Mouse (Mus musculus) embryo, embryonic 11.5 days (tissue): ENCODE measurements at regions not wholly inside any gene's neighbourhood (a gene's known extent, or its start where the extent isn't known, plus 50 kb on each side); places are given as distances from the start of the nearest gene placed in this dataset.

ENCODE experiments used
- DNase-seq: peaks from one replicate; pipeline ENCODE4 v3.0.0-alpha.2; 2012; ENCODE audit warnings: low read depth, low spot score

DNA sequence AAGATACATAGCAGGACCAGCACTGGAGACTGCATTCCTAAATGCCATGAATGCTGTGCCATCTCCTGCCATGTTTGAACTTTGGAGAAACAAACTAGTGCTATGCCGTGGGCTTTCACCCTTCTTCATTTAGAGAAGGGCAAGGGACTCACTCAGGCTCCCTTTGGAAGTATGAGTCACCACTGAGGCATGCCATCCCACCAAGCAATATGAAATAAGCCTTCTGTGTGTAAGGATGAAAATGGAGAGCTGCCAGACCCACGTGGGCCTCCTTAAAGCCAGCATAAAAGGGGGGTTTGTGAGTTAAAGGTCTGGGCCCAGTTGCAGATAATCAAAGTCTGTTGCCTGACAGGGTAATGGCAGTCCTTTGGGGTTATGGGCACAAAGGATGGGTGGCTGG, 159.0 kb downstream of the H2al1j start:
- DNase-seq: no peak

DNA sequence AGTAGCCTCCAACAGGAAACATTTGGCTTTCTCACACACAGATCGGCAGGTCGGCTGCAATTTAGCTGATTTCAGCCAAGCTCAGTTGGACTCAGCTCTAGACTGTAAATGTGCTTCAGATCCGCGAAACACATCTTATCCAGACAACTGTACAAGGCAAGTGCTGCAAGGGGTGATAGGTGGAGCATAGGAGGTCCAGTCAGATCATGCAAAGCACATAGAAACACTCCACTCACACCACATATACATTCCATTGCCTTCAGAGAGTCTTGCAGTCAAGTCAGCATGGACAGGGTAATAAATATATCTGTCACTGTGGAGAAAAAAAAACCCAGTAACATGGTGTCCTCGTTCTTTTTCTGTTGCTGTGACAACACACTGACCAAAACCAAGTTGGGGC, 160.3 kb downstream of the H2al1j start:
- DNase-seq: no peak

DNA sequence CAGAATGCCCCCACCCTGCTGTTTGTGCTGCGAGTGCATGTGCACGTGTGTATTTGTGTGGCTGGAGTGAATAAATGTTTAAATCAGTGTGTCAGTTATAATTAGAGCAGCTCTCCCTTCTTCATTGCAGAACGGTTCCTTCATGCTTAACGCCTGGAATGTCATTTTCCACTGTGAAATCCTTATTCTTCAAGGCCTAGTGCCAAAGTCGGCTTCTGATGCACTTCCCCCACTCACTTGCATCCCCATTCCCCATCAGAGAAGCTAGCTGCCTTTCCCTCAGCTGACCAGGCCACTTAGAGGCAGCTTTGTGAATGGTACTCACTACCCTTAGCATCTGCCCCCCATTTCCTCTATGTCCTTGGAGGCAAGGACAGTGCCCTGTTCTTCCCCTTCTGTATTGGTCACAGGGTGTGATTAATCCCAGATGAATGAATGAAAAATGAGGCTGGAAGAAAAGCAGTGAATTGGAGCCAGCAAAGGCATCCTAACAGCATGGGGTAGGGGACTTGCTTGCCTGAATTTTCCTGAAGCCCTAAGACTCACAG, 162.6 kb downstream of the H2al1j start:
- DNase-seq: no peak

DNA sequence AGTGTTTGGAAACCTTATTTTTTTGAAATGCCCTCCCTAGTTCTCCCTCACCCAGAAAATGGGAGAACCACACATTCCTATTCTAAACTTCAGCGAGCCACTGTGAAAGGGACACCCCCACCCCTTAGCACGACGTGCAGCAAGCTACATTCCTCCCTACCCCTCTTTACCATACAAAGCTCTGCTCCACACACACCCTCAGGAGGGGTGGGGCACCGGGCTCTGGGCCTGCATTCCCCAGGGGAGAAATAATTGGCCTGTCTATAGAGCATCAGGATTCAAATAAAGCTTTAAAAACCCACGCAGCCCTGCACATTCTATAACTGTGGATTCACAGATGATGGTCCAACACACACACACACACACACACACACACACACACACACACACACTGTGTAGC, 163.6 kb downstream of the H2al1j start:
- no peak for DNase-seq

DNA sequence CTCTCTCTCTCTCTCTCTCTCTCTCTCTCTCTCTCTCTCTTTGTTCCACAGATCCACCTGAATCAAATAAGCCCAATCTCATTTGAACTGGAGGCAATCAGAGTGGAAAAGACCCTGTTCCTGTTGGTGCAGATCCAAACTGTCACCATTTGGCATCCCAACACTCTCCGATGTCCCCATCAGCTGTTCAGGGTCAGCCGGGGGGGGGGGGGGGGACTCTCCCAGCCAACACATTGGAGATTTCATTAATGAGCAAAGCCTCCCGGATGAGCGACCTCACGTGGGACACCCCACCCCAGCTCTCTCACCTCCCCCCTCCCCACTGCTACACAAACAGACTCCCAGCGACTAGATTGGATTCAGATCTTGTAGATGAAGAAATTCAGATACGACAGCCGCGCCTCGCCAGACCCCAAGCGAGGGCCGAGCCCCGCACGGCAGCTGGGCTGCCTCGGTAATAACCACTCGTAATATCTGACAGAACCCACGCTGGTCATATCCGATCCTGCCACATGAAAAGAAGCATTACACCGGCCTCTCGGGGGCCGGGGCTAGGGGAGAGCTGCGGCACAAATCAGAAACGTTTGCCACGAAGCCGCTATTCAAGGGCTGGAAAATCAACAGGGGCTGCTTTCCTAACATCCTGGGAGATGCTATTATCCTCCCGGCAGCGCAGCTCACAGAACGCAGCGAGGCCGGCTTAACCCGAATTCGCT, 164.2 kb downstream of the H2al1j start:
- DNase-seq: no peak

DNA sequence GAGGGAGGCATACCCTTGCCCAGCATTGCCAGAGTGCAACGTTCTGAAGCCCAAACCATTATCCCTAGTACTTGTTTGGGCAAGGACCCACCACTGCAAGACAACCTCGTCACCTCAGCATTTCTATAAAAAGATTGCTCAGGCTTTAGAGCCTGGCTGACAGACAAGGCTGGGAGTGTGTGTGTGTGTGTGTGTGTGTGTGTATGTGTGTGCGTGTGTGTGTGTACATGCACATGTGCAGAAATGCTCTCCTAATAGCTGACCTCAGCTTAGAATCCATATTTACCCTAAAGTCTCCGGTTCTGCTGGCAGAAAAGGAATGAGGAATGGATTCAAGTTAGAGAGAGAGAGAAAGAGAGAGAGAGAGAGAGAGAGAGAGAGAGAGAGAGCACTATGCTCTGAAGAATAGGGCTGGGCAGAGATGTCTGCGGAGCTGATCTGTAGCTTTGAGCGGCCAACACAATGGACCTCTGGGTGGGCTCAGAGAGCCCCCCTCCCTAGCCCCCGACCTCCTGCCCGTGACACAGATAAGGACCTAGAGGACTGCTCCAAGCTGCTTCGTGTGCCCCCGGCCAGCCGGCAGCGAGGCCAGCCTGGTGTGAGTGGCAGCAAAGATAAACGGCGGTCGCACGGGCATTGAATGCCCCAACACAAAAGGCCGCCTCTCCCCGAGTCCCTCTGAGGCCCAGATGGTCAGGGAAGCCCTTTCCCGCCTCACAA, 166.1 kb downstream of the H2al1j start:
- DNase-seq: no peak

DNA sequence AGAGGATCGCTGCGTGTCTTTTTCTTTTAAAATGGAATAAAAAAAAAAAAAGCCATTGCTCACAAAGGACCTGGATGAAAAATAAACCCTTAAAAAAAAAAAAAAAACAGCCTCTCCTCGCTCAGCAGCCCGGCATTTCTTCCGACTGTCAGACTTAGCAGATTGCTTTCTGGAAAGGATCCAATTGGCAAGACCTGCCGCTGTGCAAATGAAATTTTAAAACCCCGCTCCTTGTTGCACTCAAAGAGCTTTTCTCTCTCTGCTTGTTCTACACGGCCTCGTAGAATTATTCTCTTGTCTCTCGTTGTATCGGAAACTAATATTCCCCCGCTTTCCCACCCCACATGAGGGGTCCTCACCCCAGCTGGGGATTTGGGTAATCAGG, 166.6 kb downstream of the H2al1j start:
- no peak for DNase-seq

DNA sequence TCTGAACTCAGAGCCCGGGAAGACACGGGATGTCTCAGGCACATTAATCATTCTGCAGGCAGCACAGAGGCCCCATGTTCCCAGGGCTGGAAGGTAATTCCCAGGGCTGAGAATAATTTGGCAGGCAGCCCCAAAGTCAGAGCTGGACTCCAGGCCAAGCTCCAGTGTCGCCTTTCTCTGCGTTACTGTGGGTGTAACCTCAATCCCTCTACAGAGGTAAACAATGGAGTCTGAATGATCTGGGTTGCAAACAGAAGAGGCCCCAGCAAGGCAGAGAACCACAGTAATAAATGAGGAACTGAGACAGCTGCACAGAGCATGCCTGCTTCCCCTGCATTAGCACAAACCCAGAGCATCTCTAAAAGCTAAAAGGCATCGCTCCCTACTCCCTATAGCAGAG, 184.8 kb downstream of the H2al1j start:
- no peak for DNase-seq

DNA sequence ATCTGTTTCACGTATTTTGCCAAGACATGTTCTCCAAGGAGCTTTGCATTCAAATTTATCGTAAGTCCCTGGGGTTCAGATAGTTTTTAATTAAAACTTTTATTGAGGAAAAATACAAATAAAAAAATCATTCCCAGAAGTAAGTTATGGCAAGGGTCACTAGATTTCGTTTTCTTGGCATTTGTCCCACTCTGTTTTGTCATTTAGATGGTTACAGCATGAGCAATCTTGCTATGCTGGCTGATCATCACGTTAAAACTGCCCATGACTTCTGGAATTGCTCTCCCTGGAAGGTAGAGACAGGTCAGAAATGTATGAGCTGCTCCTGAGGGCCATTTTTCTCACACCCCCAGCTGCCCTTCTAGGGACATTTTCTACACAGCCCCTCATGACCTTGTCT, 185.3 kb downstream of the H2al1j start:
- DNase-seq: no peak

DNA sequence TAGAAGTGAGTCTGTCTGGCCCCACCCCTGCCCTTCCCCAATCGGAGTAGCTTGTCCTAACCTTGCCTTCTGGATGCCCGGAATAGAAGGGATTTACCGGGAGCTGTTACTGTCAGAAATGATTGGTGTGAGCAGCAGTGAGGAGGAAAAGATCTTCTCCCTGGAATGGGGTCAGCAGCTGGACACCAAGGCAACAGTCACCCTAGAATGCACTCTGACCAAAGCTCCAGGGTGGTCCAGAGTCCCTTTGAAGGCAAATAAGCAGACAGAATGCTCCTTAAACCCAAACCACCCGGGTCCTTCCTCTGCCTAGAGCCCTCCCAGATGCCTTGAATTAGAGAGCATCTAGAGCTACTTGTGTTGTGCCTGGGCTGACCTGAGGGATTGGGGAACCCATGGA, 196.2 kb downstream of the H2al1j start:
- no peak for DNase-seq

DNA sequence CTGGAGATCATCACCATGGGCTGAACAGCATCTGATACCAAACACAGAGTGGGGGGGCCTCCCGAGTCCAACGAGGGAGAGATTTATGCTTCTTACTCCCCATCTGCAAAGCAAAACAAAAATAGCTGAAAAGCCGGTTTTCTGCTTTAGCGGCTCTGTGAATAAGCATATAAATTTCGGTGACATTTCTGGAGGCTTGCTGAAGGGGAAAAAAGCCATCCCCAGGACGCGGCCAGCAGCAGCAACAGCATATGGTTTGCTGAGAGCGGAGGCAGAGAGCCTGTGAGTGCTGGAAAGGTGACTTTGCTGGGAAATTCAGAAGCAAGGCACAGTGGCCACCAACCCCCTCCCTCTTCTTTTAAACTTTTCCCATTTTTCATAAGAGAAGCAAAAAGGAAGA, 197.7 kb downstream of the H2al1j start:
- DNase-seq: no peak

DNA sequence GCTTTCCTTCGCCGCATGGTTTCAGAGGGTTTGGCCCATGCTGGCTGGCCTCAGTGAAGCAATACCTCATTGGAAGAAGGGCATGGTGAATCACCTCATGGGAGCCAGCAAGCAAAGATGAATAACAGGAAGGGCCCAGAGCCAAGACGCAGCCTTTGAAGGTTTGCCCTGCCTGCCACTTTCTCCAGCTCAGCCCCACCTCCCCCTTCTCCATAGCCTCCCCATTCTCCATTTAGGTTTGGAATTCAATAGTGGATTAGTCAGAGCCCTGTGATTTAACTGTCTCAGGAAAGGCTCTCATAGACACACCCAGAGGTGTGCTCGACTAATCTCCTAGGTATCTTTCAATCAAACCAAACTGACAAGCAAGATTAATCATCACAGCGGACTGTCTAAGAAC, 201.0 kb downstream of the H2al1j start:
- no peak for DNase-seq

DNA sequence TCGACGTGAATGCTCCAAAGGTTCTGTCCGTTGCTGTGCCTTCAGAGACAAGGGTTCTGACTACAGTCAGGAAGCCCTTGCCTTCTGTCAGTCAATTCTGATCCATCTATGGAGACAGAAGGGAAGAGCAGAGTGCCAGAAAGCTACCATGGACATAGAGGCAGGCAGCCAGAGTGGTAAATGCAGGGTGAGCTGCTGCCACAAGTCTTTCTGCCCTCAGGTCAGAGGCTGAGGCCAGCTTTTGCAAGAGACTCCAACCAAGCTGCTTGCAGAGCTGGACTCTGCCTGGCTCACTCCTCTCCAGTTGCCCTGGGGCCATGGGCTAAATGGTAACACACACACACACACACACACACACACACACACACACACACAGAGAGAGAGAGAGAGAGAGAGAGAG, 201.6 kb downstream of the H2al1j start:
- no peak for DNase-seq

DNA sequence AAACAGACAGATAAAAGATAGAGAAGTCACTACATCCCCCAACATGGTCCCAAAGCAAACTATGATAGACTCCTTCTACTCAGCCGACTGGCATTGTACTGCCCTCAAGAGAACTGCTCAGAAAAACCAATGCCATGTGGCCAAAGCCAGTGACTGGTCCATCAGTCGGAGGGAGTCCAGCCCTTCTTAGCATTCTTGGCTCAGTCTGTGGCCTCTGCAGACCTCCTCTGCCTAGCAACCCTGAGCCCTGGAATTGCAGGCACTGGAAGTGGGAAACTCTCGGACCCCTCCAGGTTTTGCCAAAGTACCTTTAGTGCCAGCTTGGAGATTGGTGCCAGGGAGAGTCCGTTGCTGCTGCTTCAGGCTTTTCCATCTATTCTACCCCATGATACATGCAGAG, 205.2 kb downstream of the H2al1j start:
- DNase-seq: no peak

DNA sequence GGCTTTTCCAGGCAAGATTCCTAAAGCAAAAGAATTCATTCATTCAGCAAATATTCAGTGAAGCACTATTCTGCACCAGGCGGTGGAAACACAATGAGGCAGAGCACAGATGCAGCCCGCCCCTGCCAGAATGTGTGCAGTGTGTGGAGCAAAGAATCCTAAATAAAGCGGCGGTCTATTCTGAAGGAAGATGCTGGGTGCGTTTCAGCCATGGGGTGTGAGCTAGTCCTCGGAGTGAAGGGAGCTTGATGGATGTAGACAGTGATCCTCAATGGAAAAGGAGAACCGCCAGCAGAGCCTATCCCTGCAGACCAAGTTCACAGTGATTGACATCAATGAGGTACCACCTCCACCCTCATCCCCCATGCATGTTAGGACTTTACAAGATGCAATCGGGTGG, 206.2 kb downstream of the H2al1j start:
- no peak for DNase-seq

DNA sequence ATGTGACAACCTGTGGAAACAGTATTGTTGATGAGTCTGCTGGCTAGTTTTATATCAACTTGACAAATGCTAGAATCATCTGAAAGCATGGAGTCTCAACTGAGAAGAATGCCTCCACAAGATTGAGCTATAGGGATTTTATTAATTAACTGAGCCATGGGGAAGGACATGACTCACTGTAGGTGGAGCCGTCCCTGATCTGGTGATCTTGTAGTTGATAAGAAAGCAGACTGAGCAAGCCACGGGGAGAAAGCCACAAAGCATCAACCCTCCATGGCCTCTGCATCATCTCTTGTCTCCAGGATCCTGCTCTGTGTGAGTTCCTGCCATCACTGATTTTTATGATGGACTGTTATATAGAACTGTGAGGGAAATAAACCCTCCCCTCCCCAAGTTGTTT, 213.4 kb downstream of the H2al1j start:
- DNase-seq: no peak

DNA sequence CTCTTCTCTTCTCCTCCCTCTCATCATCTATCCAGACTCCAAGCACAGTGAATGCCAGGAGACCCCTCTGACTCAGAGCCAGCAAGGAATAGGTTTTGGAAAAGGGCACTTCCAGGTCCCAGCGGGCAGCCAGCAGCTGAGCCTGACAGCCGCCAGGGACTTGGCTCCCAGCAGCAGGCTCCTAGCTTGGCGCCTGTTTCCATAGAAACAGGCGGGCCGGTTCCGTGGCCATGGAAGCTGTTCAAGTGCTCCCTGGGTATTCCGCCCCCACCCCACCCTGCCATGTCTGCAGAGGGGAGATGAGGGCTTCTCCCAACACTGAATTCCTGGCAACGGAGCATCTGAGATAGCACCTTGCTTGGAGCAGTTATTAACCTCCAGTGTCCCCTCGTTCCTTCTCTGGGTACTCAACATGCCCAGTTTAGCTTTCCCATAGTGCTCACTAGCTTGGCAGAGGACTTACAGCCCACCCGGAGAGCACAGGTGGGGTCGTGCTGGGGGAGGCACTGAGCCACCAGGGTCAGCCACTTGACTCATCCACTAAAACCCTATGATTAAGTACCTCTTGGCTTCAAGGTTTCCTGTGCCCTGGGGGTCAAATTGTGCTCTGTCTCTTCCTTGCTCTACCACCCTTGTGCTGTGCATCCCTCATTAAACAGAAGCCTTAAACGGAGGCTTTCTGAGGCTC, 222.7 kb downstream of the H2al1j start:
- no peak for DNase-seq

DNA sequence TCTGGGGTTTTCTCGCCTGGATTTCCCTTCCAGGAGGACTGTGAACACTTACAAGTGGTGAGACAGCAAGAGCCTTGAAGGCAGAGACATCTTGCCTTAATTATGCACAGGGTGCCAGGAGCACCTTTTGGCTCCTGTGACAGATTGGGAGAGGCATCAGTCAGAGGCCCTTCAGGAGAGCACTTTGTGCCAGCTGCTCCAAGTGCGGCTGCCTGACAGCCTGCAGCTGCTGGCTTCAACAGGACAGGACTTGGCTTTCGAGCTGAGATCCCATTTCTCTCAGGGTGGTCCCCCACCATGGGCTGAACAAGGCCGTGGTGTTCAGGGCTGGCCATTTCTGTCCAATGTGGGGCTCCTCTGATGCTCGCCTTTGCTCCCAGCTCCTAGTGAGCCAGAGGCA, 224.6 kb downstream of the H2al1j start:
- DNase-seq: no peak

DNA sequence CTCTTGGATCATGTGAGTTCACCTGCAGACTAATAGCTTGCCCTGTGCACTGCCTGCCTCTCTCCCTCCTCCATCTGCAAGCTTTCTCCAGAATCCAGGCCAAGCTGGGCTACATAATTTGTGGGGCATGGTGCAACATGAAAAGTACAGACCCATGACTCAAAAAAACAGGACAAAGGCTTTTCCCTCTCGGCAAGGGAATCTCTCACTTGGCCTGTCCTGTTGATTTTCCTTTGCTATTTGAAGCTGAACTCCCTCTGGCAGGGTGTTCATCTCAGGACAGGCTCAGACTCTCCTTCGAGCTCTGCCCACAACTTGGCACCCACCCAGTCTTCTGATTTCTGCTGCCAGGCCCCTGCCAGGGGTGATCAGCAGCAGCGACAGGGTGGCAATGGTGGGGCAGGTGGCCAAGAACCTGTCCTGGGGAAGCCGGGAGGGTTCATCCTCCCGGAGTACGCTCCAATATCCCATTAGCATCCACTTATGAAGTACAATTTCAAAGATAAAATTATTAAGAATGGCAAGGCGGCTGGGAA, 227.5 kb downstream of the H2al1j start:
- no peak for DNase-seq

DNA sequence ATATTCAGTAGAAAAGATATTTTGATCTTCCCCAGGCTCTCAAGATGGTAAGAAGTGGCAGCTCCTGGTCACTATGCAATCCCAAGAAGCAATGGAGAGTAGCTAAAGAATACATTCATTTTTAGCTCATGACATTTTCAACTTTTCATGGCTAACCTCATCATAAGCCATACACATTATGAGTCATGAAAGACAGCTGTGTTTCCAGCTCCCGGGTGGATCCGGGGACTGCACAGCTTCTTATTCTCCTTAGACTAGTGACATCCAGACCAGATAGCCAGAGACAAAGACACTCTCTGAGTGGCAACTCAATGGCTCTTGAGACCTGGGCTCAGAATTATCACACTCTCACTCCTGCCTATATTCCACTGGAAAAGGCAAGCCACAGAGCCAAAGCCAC, 230.6 kb downstream of the H2al1j start:
- no peak for DNase-seq

DNA sequence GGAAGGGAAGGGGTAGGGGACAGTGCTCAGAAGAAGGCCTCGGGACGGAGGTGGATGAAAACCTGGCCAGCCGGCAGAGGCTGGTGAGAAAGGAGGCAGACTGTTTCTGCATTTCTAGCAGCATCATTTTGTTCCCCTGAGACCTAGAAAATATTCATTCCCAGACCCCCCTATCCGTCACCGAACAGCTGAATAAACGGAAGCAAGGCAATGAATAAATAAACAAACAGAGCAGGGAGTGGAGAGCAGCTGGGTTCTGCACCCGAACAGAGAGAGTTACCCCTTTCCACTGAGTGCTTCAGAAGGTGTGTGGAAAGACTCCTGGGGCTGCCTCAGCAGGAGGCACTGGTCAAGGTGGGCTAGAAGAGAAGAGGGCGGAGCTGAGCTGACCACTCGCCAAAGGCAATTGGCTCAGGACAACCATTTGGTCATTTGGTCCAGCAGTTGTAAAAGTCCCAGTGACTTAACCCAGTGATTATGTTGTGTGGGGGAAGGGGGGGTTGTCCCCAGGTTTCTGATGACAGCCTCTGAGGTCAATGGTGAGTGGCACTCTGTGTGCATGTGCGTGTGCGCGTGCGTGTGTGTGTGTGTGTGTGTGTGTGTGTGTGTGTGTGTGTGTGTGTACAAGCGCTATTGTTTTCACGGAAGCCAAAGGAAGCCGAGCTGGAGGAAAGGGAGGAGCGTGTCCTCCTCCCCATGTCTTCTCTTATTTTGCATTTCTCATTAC, 233.1 kb downstream of the H2al1j start:
- DNase-seq: no peak

DNA sequence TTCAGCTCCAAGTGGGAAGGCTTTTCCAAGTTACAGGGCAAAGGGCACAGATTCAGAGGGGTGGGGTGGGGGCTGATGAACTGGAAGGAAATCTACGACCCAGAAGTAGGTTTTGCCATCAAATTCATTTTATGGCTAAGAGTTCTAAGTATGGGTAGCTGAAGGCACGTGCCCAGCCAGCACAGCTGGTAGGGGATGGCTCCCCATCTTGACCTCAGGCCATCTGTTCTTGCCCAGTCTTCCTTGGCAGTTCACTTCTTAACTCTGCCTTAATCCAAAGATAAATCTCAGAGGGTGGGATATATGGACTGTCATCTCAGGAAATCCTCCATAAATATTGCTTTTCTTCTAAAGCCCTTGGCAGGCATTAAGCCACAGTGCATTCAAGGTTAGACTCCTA, 238.3 kb downstream of the H2al1j start:
- no peak for DNase-seq
